Mouse (Mus musculus): ENCODE data around the gene Lzts2. TPM values are rescaled to one million over a fixed set of nuclear protein-coding genes. Genes with fewer than 3 reads are reported as not detected.

Lzts2 gene
- polyA plus RNA-seq, 1 experiment from 2014 or later, result 42.2 TPM

GRCm38 (mm10) chr19:45018351-45018831 is 4.2 kb downstream of the Lzts2 start:
- Histone ChIP-seq H3K27ac (replicated peaks in 1 of 2; ENCODE audit: control insufficient read depth in 1 of 2, insufficient read depth in 1 of 2, low read depth in 2 of 2, low read length in 2 of 2) (peak overlapping the region; percentile 98 to 100), H3K9ac (ENCODE audit: low read length) (peak overlapping the region; percentile 96), H3K36me3 (ENCODE audit: control insufficient read depth, insufficient read depth, low read length) (peaks cover 25% of the 10 kb centered on the region), H3K27me3 (ENCODE audit: control insufficient read depth, insufficient read depth, low read length) (no peaks in the 10 kb centered on the region), H3K4me3 (ENCODE audit: control insufficient read depth in 1 of 2, insufficient read depth in 1 of 2, low read depth in 1 of 2, low read length in 2 of 2) (peak overlapping the region; percentile 68 to 79), H3K4me2 (ENCODE audit: low read length) (peak overlapping the region; percentile 98), H3K4me1 (ENCODE audit: control insufficient read depth in 2 of 2, insufficient read depth in 2 of 2, low read length in 2 of 2) (peaks cover 23 to 46% of the 10 kb centered on the region in 2 experiments), H3K9me3 (ENCODE audit: control insufficient read depth, low read length) (no peaks in the 10 kb centered on the region)
- 0% methylated on average over 12 of the region's 13 CpGs for WGBS
- no peak for ATAC-seq (ENCODE audit: insufficient number of reproducible peaks, insufficient read depth, low FRiP score, low read depth)

- H3K36me3 ChIP-seq (ENCODE audit: control insufficient read depth, insufficient read depth, low read length), result peaks cover 44% of the 10 kb centered on the region
- no peak overlapping the region for H3K27ac ChIP-seq (replicated peaks in 1 of 2; ENCODE audit: control insufficient read depth in 1 of 2, insufficient read depth in 1 of 2, low read depth in 2 of 2, low read length in 2 of 2)
- no peaks in the 10 kb centered on the region for H3K9me3 ChIP-seq (ENCODE audit: control insufficient read depth, low read length)
- H3K4me2 ChIP-seq (ENCODE audit: low read length), result peak overlapping the region; percentile 22
- H3K27me3 ChIP-seq (ENCODE audit: control insufficient read depth, insufficient read depth, low read length), result no peaks in the 10 kb centered on the region
- H3K4me1 ChIP-seq (ENCODE audit: control insufficient read depth in 2 of 2, insufficient read depth in 2 of 2, low read length in 2 of 2), result peaks cover 14 to 32% of the 10 kb centered on the region in 2 experiments
- H3K9ac ChIP-seq (ENCODE audit: low read length), result peak overlapping the region; percentile 18; the same call in 1 of the 2 replicates
- no peak overlapping the region for H3K4me3 ChIP-seq (ENCODE audit: control insufficient read depth in 1 of 2, insufficient read depth in 1 of 2, low read depth in 1 of 2, low read length in 2 of 2)
- ATAC-seq (ENCODE audit: insufficient number of reproducible peaks, insufficient read depth, low FRiP score, low read depth), result no peak
- WGBS, result 52% methylated on average over 6 of the region's 6 CpGs
Measured at GRCm38 (mm10) chr19:45020348-45020747, 6.1 kb downstream of the Lzts2 start.

- peaks cover 14 to 32% of the 10 kb centered on the region in 2 experiments for H3K4me1 ChIP-seq (ENCODE audit: control insufficient read depth in 2 of 2, insufficient read depth in 2 of 2, low read length in 2 of 2)
- no peak overlapping the region for H3K27ac ChIP-seq (replicated peaks in 1 of 2; ENCODE audit: control insufficient read depth in 1 of 2, insufficient read depth in 1 of 2, low read depth in 2 of 2, low read length in 2 of 2)
- H3K4me2 ChIP-seq (ENCODE audit: low read length), result 0 out of 2 replicates have a peak overlapping the region, but pooled peaks have one; percentile 18
- no peak overlapping the region for H3K4me3 ChIP-seq (ENCODE audit: control insufficient read depth in 1 of 2, insufficient read depth in 1 of 2, low read depth in 1 of 2, low read length in 2 of 2)
- WGBS, result 82% methylated on average over 15 of the region's 15 CpGs
- ATAC-seq (ENCODE audit: insufficient number of reproducible peaks, insufficient read depth, low FRiP score, low read depth), result no peak
- peak overlapping the region; percentile 34; the same call in 1 of the 2 replicates for H3K9ac ChIP-seq (ENCODE audit: low read length)
- no peaks in the 10 kb centered on the region for H3K27me3 ChIP-seq (ENCODE audit: control insufficient read depth, insufficient read depth, low read length)
- H3K9me3 ChIP-seq (ENCODE audit: control insufficient read depth, low read length), result no peaks in the 10 kb centered on the region
- H3K36me3 ChIP-seq (ENCODE audit: control insufficient read depth, insufficient read depth, low read length), result peaks cover 54% of the 10 kb centered on the region
Measured at GRCm38 (mm10) chr19:45021362-45021761, 7.1 kb downstream of the Lzts2 start.

- H3K4me1 ChIP-seq (ENCODE audit: control insufficient read depth in 2 of 2, insufficient read depth in 2 of 2, low read length in 2 of 2), result peaks cover 9 to 27% of the 10 kb centered on the region in 2 experiments
- H3K36me3 ChIP-seq (ENCODE audit: control insufficient read depth, insufficient read depth, low read length), result peaks cover 80% of the 10 kb centered on the region
- no peaks in the 10 kb centered on the region for H3K27me3 ChIP-seq (ENCODE audit: control insufficient read depth, insufficient read depth, low read length)
- no peak; the same call in 1 of the 2 replicates for ATAC-seq (ENCODE audit: insufficient number of reproducible peaks, insufficient read depth, low FRiP score, low read depth)
- H3K4me2 ChIP-seq (ENCODE audit: low read length), result no peak overlapping the region
- no peak overlapping the region for H3K4me3 ChIP-seq (ENCODE audit: control insufficient read depth in 1 of 2, insufficient read depth in 1 of 2, low read depth in 1 of 2, low read length in 2 of 2)
- 79% methylated on average over 11 of the region's 11 CpGs for WGBS
- H3K27ac ChIP-seq (replicated peaks in 1 of 2; ENCODE audit: control insufficient read depth in 1 of 2, insufficient read depth in 1 of 2, low read depth in 2 of 2, low read length in 2 of 2), result no peak overlapping the region
- no peak overlapping the region for H3K9ac ChIP-seq (ENCODE audit: low read length)
- H3K9me3 ChIP-seq (ENCODE audit: control insufficient read depth, low read length), result no peaks in the 10 kb centered on the region
Measured at GRCm38 (mm10) chr19:45023993-45024392, 9.8 kb downstream of the Lzts2 start.

- Histone ChIP-seq H3K9me3 (ENCODE audit: control insufficient read depth, low read length) (no peaks in the 10 kb centered on the region), H3K4me3 (ENCODE audit: control insufficient read depth in 1 of 2, insufficient read depth in 1 of 2, low read depth in 1 of 2, low read length in 2 of 2) (no peak overlapping the region), H3K27me3 (ENCODE audit: control insufficient read depth, insufficient read depth, low read length) (no peaks in the 10 kb centered on the region), H3K36me3 (ENCODE audit: control insufficient read depth, insufficient read depth, low read length) (peaks cover 81% of the 10 kb centered on the region), H3K4me2 (ENCODE audit: low read length) (no peak overlapping the region), H3K27ac (replicated peaks in 1 of 2; ENCODE audit: control insufficient read depth in 1 of 2, insufficient read depth in 1 of 2, low read depth in 2 of 2, low read length in 2 of 2) (no peak overlapping the region), H3K4me1 (ENCODE audit: control insufficient read depth in 2 of 2, insufficient read depth in 2 of 2, low read length in 2 of 2) (peaks cover 7 to 19% of the 10 kb centered on the region in 2 experiments), H3K9ac (ENCODE audit: low read length) (no peak overlapping the region)
- 94% methylated on average over 20 of the region's 20 CpGs for WGBS
- ATAC-seq (ENCODE audit: insufficient number of reproducible peaks, insufficient read depth, low FRiP score, low read depth), result no peak
Measured at GRCm38 (mm10) chr19:45024775-45025174, 10.6 kb downstream of the Lzts2 start.

GRCm38 (mm10) chr19:45025937-45026568 is 11.8 kb downstream of the Lzts2 start:
- no peak overlapping the region for H3K4me2 ChIP-seq (ENCODE audit: low read length)
- 90% methylated on average over 37 of the region's 37 CpGs for WGBS
- H3K9ac ChIP-seq (ENCODE audit: low read length), result no peak overlapping the region
- no peaks in the 10 kb centered on the region for H3K9me3 ChIP-seq (ENCODE audit: control insufficient read depth, low read length)
- peaks cover 6 to 18% of the 10 kb centered on the region in 2 experiments for H3K4me1 ChIP-seq (ENCODE audit: control insufficient read depth in 2 of 2, insufficient read depth in 2 of 2, low read length in 2 of 2)
- H3K27ac ChIP-seq (replicated peaks in 1 of 2; ENCODE audit: control insufficient read depth in 1 of 2, insufficient read depth in 1 of 2, low read depth in 2 of 2, low read length in 2 of 2), result no peak overlapping the region
- no peaks in the 10 kb centered on the region for H3K27me3 ChIP-seq (ENCODE audit: control insufficient read depth, insufficient read depth, low read length)
- H3K4me3 ChIP-seq (ENCODE audit: control insufficient read depth in 1 of 2, insufficient read depth in 1 of 2, low read depth in 1 of 2, low read length in 2 of 2), result no peak overlapping the region
- no peak for ATAC-seq (ENCODE audit: insufficient number of reproducible peaks, insufficient read depth, low FRiP score, low read depth)
- H3K36me3 ChIP-seq (ENCODE audit: control insufficient read depth, insufficient read depth, low read length), result peaks cover 76% of the 10 kb centered on the region

- no peaks in the 10 kb centered on the region for H3K27me3 ChIP-seq (ENCODE audit: control insufficient read depth, insufficient read depth, low read length)
- H3K4me1 ChIP-seq (ENCODE audit: control insufficient read depth in 2 of 2, insufficient read depth in 2 of 2, low read length in 2 of 2), result peaks cover 8 to 18% of the 10 kb centered on the region in 2 experiments
- H3K36me3 ChIP-seq (ENCODE audit: control insufficient read depth, insufficient read depth, low read length), result peaks cover 66% of the 10 kb centered on the region
- no peak overlapping the region for H3K4me3 ChIP-seq (ENCODE audit: control insufficient read depth in 1 of 2, insufficient read depth in 1 of 2, low read depth in 1 of 2, low read length in 2 of 2)
- H3K4me2 ChIP-seq (ENCODE audit: low read length), result no peak overlapping the region
- ATAC-seq (ENCODE audit: insufficient number of reproducible peaks, insufficient read depth, low FRiP score, low read depth), result no peak
- H3K27ac ChIP-seq (replicated peaks in 1 of 2; ENCODE audit: control insufficient read depth in 1 of 2, insufficient read depth in 1 of 2, low read depth in 2 of 2, low read length in 2 of 2), result no peak overlapping the region
- 69% methylated on average over 6 of the region's 6 CpGs for WGBS
- no peaks in the 10 kb centered on the region for H3K9me3 ChIP-seq (ENCODE audit: control insufficient read depth, low read length)
- H3K9ac ChIP-seq (ENCODE audit: low read length), result no peak overlapping the region
Measured at GRCm38 (mm10) chr19:45026958-45027670, 12.9 kb downstream of the Lzts2 start.

All from heart, embryonic 14.5 days (tissue).